Mouse (Mus musculus): ENCODE measurements around the gene Nlrp3.

DNA sequence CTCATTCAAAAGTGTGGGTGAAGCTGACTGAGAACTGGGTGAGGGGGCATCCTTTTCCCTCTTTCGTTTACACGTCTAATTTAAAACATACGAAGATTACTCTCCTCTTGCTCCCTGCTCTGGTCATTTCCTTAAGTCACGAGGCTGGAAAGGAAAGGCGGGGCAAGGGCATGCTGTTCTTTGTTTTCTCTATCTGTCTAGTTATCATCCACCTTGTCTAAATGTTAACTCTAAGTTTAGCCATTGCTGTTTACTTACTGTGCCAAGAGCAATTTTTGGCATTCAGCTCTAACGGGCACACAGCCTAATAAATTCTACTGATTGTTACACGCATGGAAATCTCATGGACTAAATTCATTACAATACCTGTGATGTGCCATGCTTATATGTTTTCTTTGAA lies 57.8 kb downstream of the Nlrp3 start:
- TF ChIP-seq EP300 (IDR thresholded peaks at IDR 0.05; ENCODE audit: low read depth), result no peak
- TF ChIP-seq CTCF (IDR thresholded peaks at IDR 0.05; ENCODE audit: low read depth), result no peak

Data from heart, postnatal 0 days (tissue).